Mouse (Mus musculus): ENCODE results near the gene 1700069L16Rik. TPM values are rescaled to one million over a fixed set of nuclear protein-coding genes. Genes with fewer than 3 reads are reported as not detected.
A peak's percentile ranks its signal among the peaks of the same experiment; 100 is the strongest.

The 1700069L16Rik gene
- polyA plus RNA-seq, 1 experiment from 2014 or later, result not detected

DNA sequence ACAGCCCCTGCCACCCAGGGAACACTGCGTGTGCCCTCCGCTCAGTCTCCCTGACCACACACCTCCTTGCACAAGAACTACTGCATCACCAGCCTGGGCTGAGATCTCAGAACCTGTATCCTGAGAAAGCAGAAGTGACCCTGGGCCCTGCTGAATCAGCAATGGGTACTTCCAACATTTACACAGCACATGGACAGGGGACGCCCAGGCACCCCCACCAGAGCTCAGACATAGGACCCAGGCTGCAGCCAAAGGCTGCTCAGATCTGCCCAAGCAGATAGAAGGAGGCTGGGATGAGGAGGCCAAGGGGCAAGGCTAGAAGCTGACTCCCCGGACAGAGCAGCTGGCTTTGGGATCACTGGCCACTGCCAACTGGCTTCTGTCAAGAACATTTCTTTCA is 80.1 kb downstream of the 1700069L16Rik start:
- DNase-seq (ENCODE audit: low spot score), result no peak

DNA sequence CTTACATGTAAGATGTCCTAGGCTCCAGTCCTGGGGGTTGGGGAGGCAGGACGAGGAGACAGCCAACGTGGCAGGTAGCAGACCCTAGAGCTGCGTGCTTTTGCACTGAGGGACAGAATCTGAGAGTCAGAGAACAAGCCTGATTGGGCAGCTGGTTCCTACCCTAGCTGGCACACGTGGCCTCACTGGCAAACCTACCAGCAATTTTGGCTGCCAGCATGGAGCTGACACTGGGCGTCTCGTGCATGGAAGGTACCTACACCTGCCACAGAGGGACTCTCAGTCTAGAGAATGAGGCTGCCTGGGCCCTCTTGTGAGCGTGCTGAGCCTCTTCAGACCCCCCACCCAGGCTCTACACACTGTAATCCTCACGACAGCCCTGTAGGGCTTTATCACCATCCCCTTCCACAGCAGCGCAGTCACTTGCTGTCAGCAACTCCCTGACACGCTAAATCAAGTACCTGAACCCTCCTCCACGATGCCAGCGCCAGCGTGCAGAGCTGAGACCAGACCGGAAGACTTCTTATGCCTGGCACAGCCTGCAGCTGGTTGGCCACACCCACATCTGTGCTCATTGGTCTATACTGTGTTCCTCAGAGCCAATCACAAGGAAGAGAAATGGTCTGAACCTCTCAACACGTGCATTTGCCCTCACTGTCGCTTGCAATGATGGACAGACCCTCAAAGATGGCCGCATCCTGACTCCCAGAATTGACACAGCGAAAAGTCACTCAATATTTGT is 81.3 kb downstream of the 1700069L16Rik start:
- DNase-seq (ENCODE audit: low spot score), result peak; percentile 73

Other genes starting within 250 kb of the 1700069L16Rik start
- 0.10 and 0.23 TPM in 2 replicates for gene Wscd2, start 234.4 kb downstream of the 1700069L16Rik start, polyA plus RNA-seq (2015; fragmentation: Nextera tagmentation; extraction: Ambion mirVana)
- 2.9 and 3.8 TPM in 2 replicates for gene Cmklr1, start 74.3 kb downstream of the 1700069L16Rik start, polyA plus RNA-seq (2015; fragmentation: Nextera tagmentation; extraction: Ambion mirVana)
- 6.0 and 6.3 TPM in 2 replicates for gene Ficd, start 11.0 kb upstream of the 1700069L16Rik start, polyA plus RNA-seq (2015; fragmentation: Nextera tagmentation; extraction: Ambion mirVana)
- gene Sart3, start 47.7 kb upstream of the 1700069L16Rik start, polyA plus RNA-seq (2015; fragmentation: Nextera tagmentation; extraction: Ambion mirVana), result 29.4 and 34.4 TPM in 2 replicates
- gene Iscu, start 48.0 kb upstream of the 1700069L16Rik start, polyA plus RNA-seq (2015; fragmentation: Nextera tagmentation; extraction: Ambion mirVana), result 146 and 152 TPM in 2 replicates
- 6.1 and 7.0 TPM in 2 replicates for gene Tmem119, start 75.7 kb upstream of the 1700069L16Rik start, polyA plus RNA-seq (2015; fragmentation: Nextera tagmentation; extraction: Ambion mirVana)
- gene Selplg, start 107.9 kb upstream of the 1700069L16Rik start, polyA plus RNA-seq (2015; fragmentation: Nextera tagmentation; extraction: Ambion mirVana), result 205 and 252 TPM in 2 replicates
- 71.3 and 75.3 TPM in 2 replicates for gene Coro1c, start 184.0 kb upstream of the 1700069L16Rik start, polyA plus RNA-seq (2015; fragmentation: Nextera tagmentation; extraction: Ambion mirVana)